Mouse (Mus musculus) CD4-positive, CD25-positive, alpha-beta regulatory T cell, adult 2 months (primary cell): Measurements from ENCODE around the gene Evc2.

ENCODE experiments used
- DNase-seq: peaks from one replicate; pipeline ENCODE4 v3.0.0-alpha.2; 2012; ENCODE audit warnings: low read depth, low spot score

The Evc2 gene

DNA sequence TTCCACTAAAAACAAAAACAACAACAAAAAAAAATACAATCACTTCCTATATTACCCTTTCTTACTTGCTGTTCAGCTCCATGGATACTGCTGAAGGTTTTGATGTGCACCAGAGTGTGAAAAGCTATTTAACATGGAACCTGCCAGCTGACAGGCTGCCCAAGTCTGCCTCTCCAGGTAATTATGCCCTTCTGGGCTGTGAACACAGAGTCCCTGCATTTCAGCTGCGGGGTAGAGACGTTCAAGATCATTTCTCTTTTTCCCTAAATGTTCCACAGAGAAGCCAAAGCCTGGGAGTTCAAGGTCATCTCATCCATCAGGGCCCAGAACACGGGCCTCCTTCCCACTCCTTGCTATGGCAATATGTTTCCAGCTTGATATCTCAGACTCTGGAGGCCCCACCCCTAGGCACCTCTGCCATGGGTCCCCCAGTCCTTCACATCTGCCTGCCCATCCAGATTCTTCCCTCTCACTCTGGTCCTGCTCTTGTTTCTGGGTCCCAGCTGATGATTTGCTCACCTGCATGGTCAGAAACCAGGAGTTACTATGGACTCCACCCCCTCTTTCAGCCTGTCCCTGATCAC is 133.8 kb downstream of the Evc2 start:
- DNase-seq: no peak
